Mouse (Mus musculus) liver, postnatal 0 days (tissue): ENCODE data around the gene Ubash3a. TPM values are rescaled to one million over a fixed set of nuclear protein-coding genes. Genes with fewer than 3 reads are reported as not detected.

ENCODE experiments used
- ATAC-seq: fragments of 200-750 bp; cut with Nextera tagmentation; 2 replicates; pipeline ENCODE4 v1.8.0; 2017; ENCODE audit warnings: mild to moderate bottlenecking, moderate library complexity
- DNase-seq: peaks from one replicate; pipeline ENCODE4 v3.0.0-alpha.2; 2016
- H3K27ac ChIP-seq: fragments of 300-500 bp; sonication (generic); 2 replicates; pipeline ENCODE4 v1.5.1; 2014; ENCODE audit warnings: antibody characterized with exemption, moderate library complexity, mild to moderate bottlenecking, low read depth
- H3K27me3 ChIP-seq: fragments of 300-500 bp; sonication (generic); 2 replicates; pipeline ENCODE4 v1.6.1; 2014; ENCODE audit warnings: low read length, control low read depth, mixed read lengths; ENCODE audit not compliant: insufficient read depth
- H3K36me3 ChIP-seq: fragments of 300-500 bp; sonication (generic); replicated peaks from 2 replicates; pipeline ENCODE4 v1.6.1; 2014; ENCODE audit warnings: mild to moderate bottlenecking, control low read depth, low read length, moderate library complexity, mixed read lengths; ENCODE audit not compliant: insufficient read depth
- H3K4me1 ChIP-seq: fragments of 300-500 bp; sonication (generic); 2 replicates; pipeline ENCODE4 v1.6.1; 2014; ENCODE audit warnings: antibody characterized with exemption, mild to moderate bottlenecking, control low read depth; ENCODE audit not compliant: insufficient read depth
- H3K4me2 ChIP-seq: fragments of 300-500 bp; sonication (generic); 2 replicates; pipeline ENCODE4 v1.6.1; 2014; ENCODE audit warnings: low read depth, mild to moderate bottlenecking, low read length, moderate library complexity, mixed read lengths
- H3K4me3 ChIP-seq: fragments of 300-500 bp; sonication (generic); 2 replicates; pipeline ENCODE4 v1.5.1; 2014; ENCODE audit warnings: low read depth, low read length
- H3K9ac ChIP-seq: fragments of 300-500 bp; sonication (generic); replicated peaks from 2 replicates; pipeline ENCODE4 v1.6.1; 2014; ENCODE audit warnings: mild to moderate bottlenecking, moderate library complexity
- H3K9me3 ChIP-seq: fragments of 300-500 bp; sonication (generic); 2 replicates; pipeline ENCODE4 v1.6.1; 2016; ENCODE audit warnings: mild to moderate bottlenecking, control low read depth, low read length, mixed read lengths
- CTCF ChIP-seq: sonication (generic); IDR thresholded peaks from 2 replicates; pipeline ENCODE4 v1.5.1; 2016; ENCODE audit warnings: antibody characterized with exemption, low read depth
- EP300 ChIP-seq: IDR thresholded peaks from 2 replicates; pipeline ENCODE4 v1.6.1; 2016; ENCODE audit warnings: antibody characterized with exemption, low read depth, mild to moderate bottlenecking
- WGBS: fragments of 180-500 bp; shearing (Covaris S2); extraction: QIAGEN DNeasy Blood & Tissue Kit; methylation state at CpG from one replicate; pipeline ENCODE4 v1.1.7; 2014; ENCODE audit not compliant: insufficient replicate concordance; 5-methylcytosine and 5-hydroxymethylcytosine counted together
- polyA plus RNA-seq: library from polyadenylated mRNA; unstranded; fragments of >200 nt; fragmentation: Nextera tagmentation; extraction: Ambion mirVana; gene quantifications from 2 replicates; pipeline ENCODE4 v1.2.1, GENCODE M21; 2015

Gene Ubash3a
- polyA plus RNA-seq, 1 experiment from 2014 or later, result 4.6 TPM

GRCm38 (mm10) chr17:31226368-31226767 is 18.7 kb downstream of the Ubash3a start:
- WGBS, result 56% methylated on average over 3 of the region's 3 CpGs
- no peaks in the 10 kb centered on the region for H3K9me3 ChIP-seq
- H3K4me3 ChIP-seq, result no peak overlapping the region
- H3K27ac ChIP-seq, result no peak overlapping the region
- no peak overlapping the region for H3K9ac ChIP-seq
- TF ChIP-seq EP300, result no peak
- H3K4me1 ChIP-seq, result peaks cover 18% of the 10 kb centered on the region
- no peak for ATAC-seq
- H3K27me3 ChIP-seq, result no peaks in the 10 kb centered on the region
- no peak for DNase-seq
- H3K4me2 ChIP-seq, result no peak overlapping the region
- peaks cover 2% of the 10 kb centered on the region; the same call in 1 of the 2 replicates for H3K36me3 ChIP-seq

DNA sequence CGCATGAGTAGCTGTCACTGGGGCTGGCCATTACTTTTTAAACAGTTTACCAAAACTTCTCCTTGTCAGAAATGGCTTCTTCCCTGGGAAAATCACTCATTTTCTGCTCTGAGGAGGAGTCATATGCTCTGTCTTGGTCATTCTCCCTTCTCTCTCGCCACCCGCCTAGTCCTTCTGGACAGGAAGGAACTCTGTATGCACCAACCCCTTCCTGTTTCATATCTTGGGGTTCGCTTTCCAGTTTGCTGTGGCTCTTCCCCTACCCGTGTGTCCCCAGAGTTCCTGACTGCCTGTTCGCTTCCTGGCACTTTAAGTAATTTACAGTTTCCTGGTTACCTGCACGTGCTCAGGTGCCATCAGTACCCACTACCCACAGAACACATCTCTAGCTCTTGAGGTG is 19.3 kb downstream of the Ubash3a start:
- DNase-seq (no peak), ATAC-seq (no peak)
- H3K9ac ChIP-seq, result no peak overlapping the region
- peaks cover 16% of the 10 kb centered on the region for H3K4me1 ChIP-seq
- H3K27ac ChIP-seq, result no peak overlapping the region
- no peaks in the 10 kb centered on the region for H3K27me3 ChIP-seq
- WGBS, result 48% methylated on average over 7 of the region's 7 CpGs
- H3K4me3 ChIP-seq, result no peak overlapping the region
- H3K9me3 ChIP-seq, result no peaks in the 10 kb centered on the region
- H3K36me3 ChIP-seq, result 0 out of 2 replicates have a peak, but pooled peaks cover 4% of the 10 kb centered on the region
- no peak overlapping the region for H3K4me2 ChIP-seq
- TF ChIP-seq CTCF (no peak), EP300 (no peak)

DNA sequence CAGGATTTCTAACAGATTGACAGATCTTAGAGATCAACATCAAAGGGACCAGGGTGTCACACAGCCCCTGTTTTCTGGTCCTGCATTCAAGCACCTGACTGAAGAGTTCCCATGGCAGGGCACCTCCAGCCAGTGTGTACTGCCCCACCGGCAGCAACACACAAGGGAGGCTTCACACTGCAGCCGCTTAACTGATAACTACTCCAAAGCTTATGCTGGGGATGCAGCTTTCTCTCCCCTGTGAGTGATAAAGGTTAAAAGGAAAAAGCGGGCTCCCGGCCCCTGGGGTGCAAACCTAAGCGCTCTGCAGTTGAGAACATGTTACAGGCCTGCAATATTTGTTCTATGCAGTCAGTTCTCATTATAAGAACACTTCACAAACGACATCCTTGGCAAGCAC is 24.1 kb downstream of the Ubash3a start:
- H3K27me3 ChIP-seq, result no peaks in the 10 kb centered on the region
- H3K4me3 ChIP-seq, result no peak overlapping the region
- H3K36me3 ChIP-seq, result 0 out of 2 replicates have a peak, but pooled peaks cover 8% of the 10 kb centered on the region
- no peak for ATAC-seq
- H3K9me3 ChIP-seq, result no peaks in the 10 kb centered on the region
- no peak overlapping the region for H3K9ac ChIP-seq
- H3K4me2 ChIP-seq, result no peak overlapping the region
- WGBS, result 72% methylated on average over 6 of the region's 6 CpGs
- DNase-seq, result no peak
- H3K27ac ChIP-seq, result no peak overlapping the region
- TF ChIP-seq EP300, result no peak
- TF ChIP-seq CTCF, result no peak
- no peaks in the 10 kb centered on the region for H3K4me1 ChIP-seq

- Histone ChIP-seq H3K36me3 (0 out of 2 replicates have a peak, but pooled peaks cover 13% of the 10 kb centered on the region), H3K4me2 (no peak overlapping the region), H3K9me3 (no peaks in the 10 kb centered on the region), H3K4me3 (no peak overlapping the region), H3K27me3 (no peaks in the 10 kb centered on the region), H3K4me1 (no peaks in the 10 kb centered on the region), H3K27ac (no peak overlapping the region), H3K9ac (no peak overlapping the region)
- TF ChIP-seq CTCF (no peak), EP300 (no peak)
- WGBS, result 81% methylated on average over 8 of the region's 8 CpGs
- no peak for DNase-seq
- no peak for ATAC-seq
Measured at GRCm38 (mm10) chr17:31232251-31233010, 24.8 kb downstream of the Ubash3a start.

DNA sequence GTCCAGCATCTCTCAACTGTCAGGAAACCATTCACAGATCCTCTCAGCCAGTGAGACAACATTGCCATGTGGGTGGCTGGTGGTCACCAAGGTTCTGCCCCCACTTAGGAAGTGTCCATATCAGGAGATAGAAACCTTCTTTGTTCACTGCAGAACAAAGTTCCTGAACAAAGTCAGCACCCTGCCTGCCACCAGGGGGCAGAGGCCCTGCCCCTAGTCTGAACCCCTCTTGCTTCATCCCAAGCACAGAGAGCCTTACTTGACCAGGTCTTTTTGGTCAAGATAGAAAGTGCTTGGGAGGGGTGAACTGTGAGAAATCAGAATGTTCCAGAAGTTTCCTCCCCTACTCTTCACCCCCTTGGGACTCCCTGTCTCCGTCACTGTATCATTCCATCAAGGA is 28.2 kb downstream of the Ubash3a start:
- Histone ChIP-seq H3K27me3 (no peaks in the 10 kb centered on the region), H3K36me3 (peaks cover 13% of the 10 kb centered on the region; the same call in 1 of the 2 replicates), H3K4me1 (no peaks in the 10 kb centered on the region), H3K4me2 (no peak overlapping the region), H3K27ac (no peak overlapping the region), H3K4me3 (no peak overlapping the region), H3K9ac (no peak overlapping the region), H3K9me3 (no peaks in the 10 kb centered on the region)
- 88% methylated on average over 1 of the region's 1 CpGs for WGBS
- no peak for DNase-seq
- TF ChIP-seq CTCF (peak; percentile 56), EP300 (no peak)
- ATAC-seq, result no peak

- ATAC-seq, result no peak
- WGBS, result 65% methylated on average over 7 of the region's 7 CpGs
- H3K9me3 ChIP-seq, result peaks cover under 1% of the 10 kb centered on the region; the same call in 1 of the 2 replicates
- no peak for DNase-seq
- peaks cover 9% of the 10 kb centered on the region; the same call in 1 of the 2 replicates for H3K36me3 ChIP-seq
- no peak overlapping the region for H3K9ac ChIP-seq
- no peak overlapping the region for H3K27ac ChIP-seq
- H3K4me3 ChIP-seq, result no peak overlapping the region
- no peaks in the 10 kb centered on the region for H3K4me1 ChIP-seq
- no peak overlapping the region for H3K4me2 ChIP-seq
- TF ChIP-seq EP300, result peak; percentile 30; the same call in 1 of the 2 replicates
- TF ChIP-seq CTCF, result no peak
- H3K27me3 ChIP-seq, result no peaks in the 10 kb centered on the region
Measured at GRCm38 (mm10) chr17:31238234-31239020, 30.8 kb downstream of the Ubash3a start.
